Comparison of ENCODE assay signal across 28 mouse cellular contexts in genomic region chr11:85773391-85773790, GRCm38 (mm10). TPM values are rescaled to one million over a fixed set of nuclear protein-coding genes. Genes with fewer than 3 reads are reported as not detected.
DNase-seq lines count a peak whose midpoint lies in the region; ATAC-seq lines count a peak whose summit lies in the region.
"Had no signal": no experiment of that assay in that cellular context is flagged by ENCODE, and none has a peak within 500 bp of the region (broad histone marks: within the 10 kb centered on the region; RNA-seq: fewer than 3 reads in every experiment).

No protein-coding gene starts in this region.

- no peak for DNase-seq in hindbrain, embryonic 10.5 days (ENCODE audit: low spot score)
- DNase-seq in hindbrain, embryonic 14.5 days (ENCODE audit: low spot score), result no peak
- peak; percentile 92 for DNase-seq in adipocyte (ENCODE audit: low spot score)
- DNase-seq in embryonic facial prominence, embryonic 10.5 days (ENCODE audit: low spot score), result no peak
- DNase-seq in urinary bladder, postnatal 14 days (ENCODE audit: low spot score), result no peak
- DNase-seq: adrenal gland, adult 2 months; adrenal gland, postnatal 14 days; B cell, adult 2 months; cerebellum, adult 11-12 months; cerebellum, adult 8-10 months; cerebellum, postnatal 10 days; cerebellum, postnatal 36 days; gastrocnemius, adult 2 months; gastrocnemius, postnatal 14 days; heart, adult 18-20 months; heart, postnatal 10 days; heart, postnatal 36 days had no signal

- H3K9me3 ChIP-seq in hindbrain, embryonic 10.5 days, result no peaks in the 10 kb centered on the region
- H3K9me3 ChIP-seq in hindbrain, embryonic 14.5 days (ENCODE audit: control insufficient read depth, low read length), result no peaks in the 10 kb centered on the region
- no peaks in the 10 kb centered on the region for H3K9me3 ChIP-seq in embryonic facial prominence, embryonic 10.5 days
- H3K9me3 ChIP-seq in kidney, embryonic 16.5 days (ENCODE audit: low read length), result no peaks in the 10 kb centered on the region
- H3K9me3 ChIP-seq: embryonic facial prominence, embryonic 15.5 days; forebrain, embryonic 12.5 days; forebrain, embryonic 15.5 days; G1E; heart, embryonic 12.5 days; heart, embryonic 15.5 days; hindbrain, embryonic 15.5 days had no signal

- no peak overlapping the region for H3K9ac ChIP-seq in hindbrain, embryonic 14.5 days
- H3K9ac ChIP-seq in kidney, embryonic 16.5 days (replicated peaks; ENCODE audit: low read length), result no peak overlapping the region
- H3K9ac ChIP-seq: embryonic facial prominence, embryonic 15.5 days; forebrain, embryonic 12.5 days; forebrain, embryonic 15.5 days; heart, embryonic 12.5 days; heart, embryonic 15.5 days; hindbrain, embryonic 15.5 days had no signal

- no peak for ATAC-seq in hindbrain, embryonic 14.5 days (ENCODE audit: low FRiP score)
- no peak for ATAC-seq in kidney, embryonic 16.5 days (ENCODE audit: low FRiP score, low TSS enrichment)
- ATAC-seq: forebrain, embryonic 15.5 days; intestine, postnatal 0 days; Patski had no signal

- WGBS in hindbrain, embryonic 10.5 days, result 68% methylated on average over 4 of the region's 4 CpGs
- WGBS in hindbrain, embryonic 14.5 days, result 68% methylated on average over 4 of the region's 4 CpGs
- 37% methylated on average over 4 of the region's 4 CpGs for WGBS in embryonic facial prominence, embryonic 10.5 days
- 56% methylated on average over 4 of the region's 4 CpGs for WGBS in kidney, embryonic 16.5 days

- no peaks in the 10 kb centered on the region for H3K36me3 ChIP-seq in hindbrain, embryonic 10.5 days
- no peaks in the 10 kb centered on the region for H3K36me3 ChIP-seq in hindbrain, embryonic 14.5 days (replicated peaks; ENCODE audit: control insufficient read depth, insufficient read depth)
- no peaks in the 10 kb centered on the region for H3K36me3 ChIP-seq in embryonic facial prominence, embryonic 10.5 days (replicated peaks)
- no peaks in the 10 kb centered on the region for H3K36me3 ChIP-seq in kidney, embryonic 16.5 days (ENCODE audit: insufficient read depth, low read length)
- H3K36me3 ChIP-seq: embryonic facial prominence, embryonic 15.5 days; forebrain, embryonic 12.5 days; forebrain, embryonic 15.5 days; G1E; heart, embryonic 12.5 days; heart, embryonic 15.5 days; hindbrain, embryonic 15.5 days had no signal

- H3K27me3 ChIP-seq in hindbrain, embryonic 10.5 days (ENCODE audit: insufficient read depth, poor library complexity, severe bottlenecking), result peaks cover 64% of the 10 kb centered on the region
- H3K27me3 ChIP-seq in hindbrain, embryonic 14.5 days (ENCODE audit: control insufficient read depth, insufficient read depth, low read length), result peaks cover 5% of the 10 kb centered on the region; the same call in 1 of the 2 replicates
- peaks cover 74% of the 10 kb centered on the region for H3K27me3 ChIP-seq in embryonic facial prominence, embryonic 10.5 days (replicated peaks; ENCODE audit: low read depth, poor library complexity, severe bottlenecking)
- no peaks in the 10 kb centered on the region for H3K27me3 ChIP-seq in kidney, embryonic 16.5 days (ENCODE audit: insufficient read depth, low read length)
- H3K27me3 ChIP-seq: CH12.LX; forebrain, embryonic 15.5 days had no signal

- no peak overlapping the region for H3K4me2 ChIP-seq in hindbrain, embryonic 14.5 days (replicated peaks)
- no peak overlapping the region for H3K4me2 ChIP-seq in kidney, embryonic 16.5 days (replicated peaks; ENCODE audit: low read depth, low read length)
- H3K4me2 ChIP-seq: embryonic facial prominence, embryonic 15.5 days; forebrain, embryonic 12.5 days; forebrain, embryonic 15.5 days; heart, embryonic 12.5 days; heart, embryonic 15.5 days; hindbrain, embryonic 15.5 days had no signal

- no peak overlapping the region for H3K4me3 ChIP-seq in hindbrain, embryonic 10.5 days
- no peak overlapping the region for H3K4me3 ChIP-seq in hindbrain, embryonic 14.5 days (replicated peaks; ENCODE audit: low read length)
- no peak overlapping the region for H3K4me3 ChIP-seq in embryonic facial prominence, embryonic 10.5 days
- no peak overlapping the region for H3K4me3 ChIP-seq in kidney, embryonic 16.5 days (ENCODE audit: low read length)
- H3K4me3 ChIP-seq: embryonic facial prominence, embryonic 15.5 days; forebrain, embryonic 12.5 days; forebrain, embryonic 15.5 days; gastrocnemius, adult 2 months; heart, embryonic 12.5 days; heart, embryonic 15.5 days; hindbrain, embryonic 15.5 days had no signal

- H3K4me1 ChIP-seq in hindbrain, embryonic 10.5 days (replicated peaks), result peaks cover 29% of the 10 kb centered on the region
- H3K4me1 ChIP-seq in hindbrain, embryonic 14.5 days (replicated peaks; ENCODE audit: control insufficient read depth, insufficient read depth, low read length), result 0 out of 2 replicates have a peak, but pooled peaks cover 3% of the 10 kb centered on the region
- peaks cover 67% of the 10 kb centered on the region for H3K4me1 ChIP-seq in embryonic facial prominence, embryonic 10.5 days
- H3K4me1 ChIP-seq in kidney, embryonic 16.5 days (ENCODE audit: insufficient read depth, low read length), result peaks cover 37% of the 10 kb centered on the region
- H3K4me1 ChIP-seq: forebrain, embryonic 12.5 days had no signal

- H3K27ac ChIP-seq in hindbrain, embryonic 10.5 days, result peak overlapping the region; percentile 40; the same call in 1 of the 2 replicates
- no peak overlapping the region for H3K27ac ChIP-seq in hindbrain, embryonic 14.5 days
- peak overlapping the region; percentile 52; the same call in 1 of the 2 replicates for H3K27ac ChIP-seq in embryonic facial prominence, embryonic 10.5 days (replicated peaks)
- no peak overlapping the region for H3K27ac ChIP-seq in kidney, embryonic 16.5 days (ENCODE audit: low read length)
- H3K27ac ChIP-seq: embryonic facial prominence, embryonic 15.5 days; forebrain, embryonic 12.5 days; forebrain, embryonic 15.5 days; gastrocnemius, adult 2 months; heart, embryonic 15.5 days; hindbrain, embryonic 15.5 days had no signal

RNA-seq across cellular contexts. Expression of gene Tbx2, which starts 59.0 kb away (rescaled TPM):
- 1.5 and 3.1 TPM in 2 replicates for polyA plus RNA-seq in hindbrain, embryonic 10.5 days (2016; fragmentation: Nextera tagmentation; extraction: Ambion mirVana)
- polyA plus RNA-seq in hindbrain, embryonic 14.5 days (2014; fragmentation: Nextera tagmentation; extraction: Ambion mirVana), result 2.3 and 2.8 TPM in 2 replicates
- 9.9 and 10.9 TPM in 2 replicates for polyA plus RNA-seq in embryonic facial prominence, embryonic 10.5 days (2016; fragmentation: Nextera tagmentation; extraction: Ambion mirVana)
- 10.3 TPM in 2 replicates for polyA plus RNA-seq in kidney, embryonic 16.5 days (2015; fragmentation: Nextera tagmentation; extraction: Ambion mirVana)

Comparison
In these comparisons a context has a peak if more than half of its experiments do, and no peak if none do; other contexts are left out.
1. H3K27ac ChIP-seq: peak in hindbrain, embryonic 10.5 days (single experiment) and embryonic facial prominence, embryonic 10.5 days (single experiment); none in hindbrain, embryonic 14.5 days (single experiment) and kidney, embryonic 16.5 days (single experiment).